Mouse (Mus musculus): ENCODE data around the gene Gng2.
"Not testable (repeated sequence)": the region's sequence is repeated elsewhere in the genome, so short reads cannot be mapped to it uniquely, and the experiment has no call there.

The Gng2 gene

DNA sequence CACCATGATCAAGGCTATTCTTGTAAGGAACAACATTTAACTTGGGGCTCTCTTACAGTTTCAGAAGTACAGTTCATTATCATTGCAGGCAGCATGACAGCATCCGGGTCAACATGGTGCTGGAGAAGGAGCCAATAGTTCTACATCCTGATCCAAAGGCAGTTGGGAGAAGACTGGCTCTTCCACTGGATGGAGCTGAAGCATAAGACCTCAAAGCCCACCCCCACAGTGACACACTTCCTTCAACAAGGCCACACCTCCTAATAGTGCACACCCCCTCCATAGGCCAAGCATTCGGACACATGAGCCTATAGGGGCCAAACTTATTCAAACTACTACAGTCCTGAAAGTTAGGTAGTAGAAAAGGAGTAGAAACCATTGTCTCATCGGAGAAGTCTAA lies 42.3 kb downstream of the Gng2 start:
- DNase-seq, result no peak

- no peak for DNase-seq
These were observed 44.1 kb downstream of the Gng2 start for GRCm38 (mm10) chr14:19933314-19933713.

DNA sequence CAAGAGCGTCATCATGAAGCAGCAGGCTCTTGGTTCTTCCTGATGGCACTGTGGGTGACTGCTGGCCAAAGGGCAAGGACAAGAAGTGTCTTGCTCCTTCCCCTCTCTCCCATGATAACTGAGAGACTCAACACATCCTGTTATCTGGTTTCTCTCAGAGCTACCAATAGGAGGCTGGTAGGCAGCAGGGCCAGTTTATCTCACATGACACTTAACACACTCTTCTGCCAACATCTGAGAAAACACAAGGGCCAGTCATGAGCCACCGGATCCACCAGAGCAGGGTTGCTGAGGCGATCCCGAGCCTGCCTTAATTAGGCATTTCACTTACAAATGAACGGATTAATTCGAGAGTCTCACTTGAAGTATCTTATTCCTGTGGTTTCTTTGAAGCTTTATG lies 49.5 kb downstream of the Gng2 start:
- DNase-seq, result no peak

DNA sequence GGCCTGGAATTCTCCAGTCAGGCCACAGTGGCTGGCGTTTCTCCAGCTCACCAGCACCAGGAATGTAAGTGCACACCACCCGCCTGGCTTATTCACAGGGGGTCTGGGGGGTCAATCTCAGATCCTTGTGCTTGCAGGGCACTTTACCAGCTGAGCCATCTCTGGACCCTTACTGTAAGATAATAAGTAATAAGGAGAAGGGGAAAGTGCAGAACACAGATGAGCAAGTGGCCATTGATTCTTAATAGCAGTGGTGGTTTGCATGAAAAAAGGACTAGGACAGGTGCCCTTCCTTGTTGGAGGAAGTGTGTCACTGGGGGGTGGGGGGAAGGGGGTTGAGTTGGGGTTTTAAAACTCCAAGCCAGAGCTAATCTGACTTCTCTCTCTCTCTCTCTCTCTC lies 50.3 kb downstream of the Gng2 start:
- no peak for DNase-seq

DNA sequence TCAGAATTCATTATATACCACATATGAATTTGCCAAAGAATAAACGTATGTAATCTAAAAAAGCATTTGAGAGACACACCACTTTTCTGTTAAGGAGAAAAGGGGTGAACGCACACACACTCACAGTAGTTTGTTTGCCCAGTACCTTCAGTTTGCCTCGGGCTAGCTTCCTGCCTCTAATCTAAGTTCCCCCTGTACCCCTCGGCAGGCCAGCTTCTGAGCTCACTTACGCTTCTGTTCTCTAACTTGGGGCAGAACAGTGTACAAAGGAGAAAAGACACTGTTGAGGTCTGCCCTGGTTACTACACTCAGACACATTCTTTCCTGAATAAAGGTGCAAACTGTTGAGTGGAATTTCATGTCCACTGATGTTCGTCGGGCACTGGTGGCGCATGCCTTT lies 51.1 kb downstream of the Gng2 start:
- DNase-seq, result no peak

GRCm38 (mm10) chr14:19925157-19925556 lies 52.3 kb downstream of the Gng2 start:
- DNase-seq, result no peak

DNA sequence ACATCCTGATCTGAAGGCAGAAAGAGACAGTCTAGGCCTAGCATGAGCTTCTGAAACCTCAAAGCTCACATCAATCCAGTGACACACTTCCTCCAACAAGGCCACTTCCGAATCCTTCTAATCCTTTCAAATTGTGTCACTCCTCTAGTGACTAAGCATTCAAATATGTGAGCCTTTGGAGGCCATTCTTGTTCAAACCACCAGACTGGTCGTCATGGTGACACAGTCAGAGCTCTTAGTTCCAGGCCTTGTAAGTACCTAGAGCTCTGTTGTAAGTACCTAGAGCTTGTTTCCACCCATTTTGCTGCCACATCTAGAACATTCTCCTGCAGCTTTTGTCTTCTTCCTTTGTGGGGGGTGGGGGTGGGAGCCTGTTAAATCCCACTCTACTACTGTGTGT lies 53.3 kb downstream of the Gng2 start:
- DNase-seq, result no peak

- peak; percentile 16 for DNase-seq
These were observed 57.2 kb downstream of the Gng2 start for GRCm38 (mm10) chr14:19920254-19920691.

DNA sequence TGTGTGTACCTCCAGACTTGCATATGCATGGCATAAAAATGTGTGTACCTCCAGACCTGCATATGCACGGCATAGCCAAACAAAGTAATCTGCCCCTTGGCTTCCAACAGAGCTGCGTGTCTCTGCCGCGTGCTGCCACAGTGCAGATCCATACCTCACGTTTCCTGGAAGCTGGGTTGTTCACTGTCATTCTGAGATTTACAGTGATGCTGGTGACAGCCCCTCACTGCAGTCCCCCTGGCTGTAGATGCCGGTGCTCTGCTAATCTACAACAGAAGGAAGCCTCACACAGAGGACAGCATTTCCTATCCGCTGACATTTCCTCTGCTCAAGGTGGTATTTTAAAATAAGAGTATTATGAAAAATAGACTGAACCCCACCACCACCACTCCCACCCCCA lies 57.6 kb downstream of the Gng2 start:
- DNase-seq, result no peak

DNA sequence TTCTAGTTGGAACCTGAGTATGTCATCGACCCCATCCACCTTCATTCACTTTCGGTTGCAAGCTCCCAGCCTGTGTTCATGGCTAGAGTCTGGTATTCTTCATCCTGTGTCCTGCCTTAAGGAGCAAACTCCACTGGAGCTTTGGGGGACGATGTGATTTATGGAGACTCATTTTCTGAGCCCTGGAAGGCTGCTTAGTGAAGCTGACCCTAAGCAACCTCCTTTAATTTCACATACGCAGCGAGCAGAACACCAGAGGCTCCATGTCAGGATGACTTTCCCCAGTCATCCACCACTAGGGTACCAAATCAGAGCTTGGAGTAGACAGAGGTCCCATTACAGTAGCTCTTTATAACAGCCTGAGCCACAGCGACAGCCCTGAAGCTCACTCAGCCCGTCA lies 59.9 kb downstream of the Gng2 start:
- no peak for DNase-seq

DNA sequence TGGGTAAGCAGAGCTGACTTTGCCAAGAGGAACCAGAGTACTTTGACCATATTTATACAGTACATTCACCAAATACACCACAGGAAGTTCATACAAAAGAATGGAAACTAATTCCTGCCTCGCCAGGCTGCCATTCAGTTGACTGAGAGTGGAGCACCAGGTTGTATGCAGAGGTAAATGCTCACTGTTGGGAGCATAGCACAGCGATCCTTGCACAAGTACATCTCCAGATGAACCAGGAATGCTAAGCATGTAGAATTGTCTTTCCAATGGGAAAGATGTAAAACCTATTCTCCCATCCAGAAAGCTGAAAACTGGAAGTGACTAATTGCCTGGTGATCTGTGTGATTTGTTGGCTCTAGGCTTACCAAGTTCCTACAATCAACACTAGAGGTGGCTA lies 61.1 kb downstream of the Gng2 start:
- DNase-seq, result no peak

- no peak for DNase-seq
These were observed 64.5 kb downstream of the Gng2 start for GRCm38 (mm10) chr14:19912891-19913290.

DNA sequence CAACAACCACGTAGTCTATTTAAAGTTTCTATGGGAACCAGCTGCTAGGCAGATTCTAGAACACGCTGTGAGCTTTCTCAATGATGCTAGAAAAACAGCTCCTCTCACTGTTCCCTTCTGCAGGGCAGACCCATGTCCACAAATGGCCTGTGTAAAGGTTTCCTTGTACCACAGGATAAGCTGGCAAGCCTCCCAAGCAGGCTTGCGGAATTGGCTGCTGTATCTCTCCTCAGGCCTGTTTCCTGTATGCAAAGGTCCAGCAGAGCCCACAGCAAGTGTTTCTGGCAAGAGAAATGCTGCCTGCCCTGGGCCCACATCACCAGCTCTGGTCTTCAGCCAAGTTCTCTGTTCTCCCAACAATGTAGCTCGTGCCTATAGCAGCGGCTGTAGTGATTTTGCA lies 71.8 kb downstream of the Gng2 start:
- DNase-seq, result peak; percentile 63

GRCm38 (mm10) chr14:19904821-19905220 lies 72.6 kb downstream of the Gng2 start:
- DNase-seq, result no peak

- no peak for DNase-seq
These were observed 73.4 kb downstream of the Gng2 start for GRCm38 (mm10) chr14:19904031-19904430.

- DNase-seq, result no peak
These were observed 76.9 kb downstream of the Gng2 start for GRCm38 (mm10) chr14:19900492-19900891.

DNA sequence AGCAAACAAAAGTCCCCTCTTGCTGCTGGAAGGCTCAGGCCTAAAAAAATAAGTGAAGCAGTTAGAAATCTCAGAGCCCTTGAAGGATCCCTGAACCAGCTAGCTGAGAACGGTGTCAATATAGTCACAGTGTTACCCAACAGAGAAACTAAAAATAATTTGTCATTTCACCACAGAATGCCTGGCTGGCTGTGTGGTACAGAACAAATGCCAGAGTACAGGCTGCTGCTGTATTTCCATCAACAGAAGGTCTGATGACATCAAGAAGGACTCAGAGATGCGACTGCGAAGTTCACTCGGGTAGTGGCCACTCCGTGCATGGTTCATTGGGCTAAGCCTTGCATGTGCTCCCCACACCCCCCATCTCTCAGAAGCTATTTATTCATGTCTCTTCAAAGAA lies 89.9 kb downstream of the Gng2 start:
- no peak for DNase-seq

DNA sequence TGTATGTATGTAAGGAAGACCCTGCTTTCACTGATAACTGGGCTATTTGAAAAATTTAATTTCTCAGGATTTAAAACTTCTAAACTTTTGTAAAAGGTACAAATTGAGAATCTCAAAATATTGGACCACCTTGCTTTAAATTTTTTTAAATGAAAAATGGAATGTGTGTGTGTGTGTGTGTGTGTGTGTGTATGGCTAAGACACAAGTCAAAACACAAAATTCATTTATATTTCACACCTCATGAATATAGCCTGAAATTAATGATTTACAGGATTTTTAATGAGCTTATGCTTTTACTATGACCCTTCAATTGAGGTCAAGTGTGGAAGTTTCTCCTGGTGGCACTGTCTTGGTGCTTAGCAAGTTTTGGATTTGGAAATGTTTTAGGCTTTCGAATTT lies 93.0 kb downstream of the Gng2 start:
- not testable (repeated sequence) for DNase-seq

DNA sequence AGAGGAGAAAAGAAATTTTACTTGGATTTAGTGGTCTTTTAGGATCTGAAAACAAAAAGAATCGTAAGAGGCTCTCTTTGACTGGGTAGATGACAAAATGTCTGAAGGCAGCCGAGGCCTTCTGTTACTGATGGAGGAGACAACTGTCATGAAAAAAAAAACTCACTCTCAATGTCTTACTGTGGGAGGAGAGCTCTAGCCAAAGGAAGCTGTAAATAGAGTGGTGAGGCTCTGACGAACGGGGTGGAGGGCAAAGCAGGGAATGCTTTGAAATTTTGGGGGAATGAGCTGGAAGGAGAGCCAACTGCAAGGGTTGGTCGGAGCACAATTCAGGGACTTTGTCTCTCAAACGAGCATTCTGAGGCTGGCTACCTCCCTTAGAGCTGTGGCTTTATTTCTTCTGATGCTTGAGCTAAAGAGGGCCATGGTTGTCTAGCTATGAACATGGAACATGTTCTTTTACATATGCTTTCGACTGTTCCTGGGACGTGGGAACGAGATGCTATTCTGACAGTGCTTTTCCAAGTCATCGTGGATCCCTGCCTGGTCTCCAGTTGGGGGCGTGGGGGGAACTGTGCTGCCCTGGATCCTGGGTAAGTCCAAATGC lies 103.1 kb downstream of the Gng2 start:
- DNase-seq, result no peak

- no peak for DNase-seq
These were observed 110.0 kb downstream of the Gng2 start for GRCm38 (mm10) chr14:19867286-19867935.

DNA sequence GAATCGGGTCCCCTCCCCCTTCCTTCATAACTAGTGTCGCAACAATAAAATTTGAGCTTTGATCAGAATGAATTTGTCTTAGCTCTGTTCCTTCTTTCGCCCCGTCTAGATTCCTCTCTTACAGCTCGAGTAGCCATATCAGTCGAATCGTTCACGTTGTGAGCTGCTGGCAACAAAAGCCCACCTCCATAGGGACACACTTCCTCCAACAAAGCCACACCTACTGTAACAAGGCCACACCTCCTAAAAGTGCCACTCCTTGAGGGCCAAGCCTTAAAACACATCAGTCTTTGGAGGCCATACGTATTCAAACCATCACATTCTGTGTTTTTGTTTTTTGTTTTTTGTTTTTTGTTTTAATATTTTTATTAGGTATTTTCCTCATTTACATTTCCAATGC lies 112.3 kb downstream of the Gng2 start:
- not testable (repeated sequence) for DNase-seq

- no peak for DNase-seq
These were observed 115.9 kb downstream of the Gng2 start for GRCm38 (mm10) chr14:19861311-19862080.

- no peak for DNase-seq
These were observed 117.1 kb downstream of the Gng2 start for GRCm38 (mm10) chr14:19860281-19860680.

Measured in right cerebral cortex, postnatal 14 days (tissue).